Mouse (Mus musculus) limb, embryonic 11.5 days (tissue): ENCODE results near the gene Scarf2. TPM values are rescaled to one million over a fixed set of nuclear protein-coding genes. Genes with fewer than 3 reads are reported as not detected.
A peak's percentile ranks its signal among the peaks of the same experiment; 100 is the strongest.

ENCODE experiments used
- ATAC-seq: fragments of 200-750 bp; cut with Nextera tagmentation; 2 replicates; pipeline ENCODE4 v1.8.0; 2017; ENCODE audit warnings: low read depth; ENCODE audit not compliant: insufficient number of reproducible peaks, low FRiP score, low TSS enrichment
- DNase-seq: peaks from one replicate; pipeline ENCODE4 v3.0.0-alpha.2; 2015; ENCODE audit warnings: low spot score
- H3K27ac ChIP-seq: fragments of 300-500 bp; sonication (generic); replicated peaks from 2 replicates; pipeline ENCODE4 v1.5.1; 2014; ENCODE audit warnings: low read depth, mild to moderate bottlenecking, low read length
- H3K27me3 ChIP-seq: fragments of 300-500 bp; sonication (generic); 2 replicates; pipeline ENCODE4 v1.6.1; 2014; ENCODE audit warnings: mild to moderate bottlenecking, low read length, mixed read lengths; ENCODE audit not compliant: control insufficient read depth, insufficient read depth
- H3K36me3 ChIP-seq: fragments of 300-500 bp; sonication (generic); 2 replicates; pipeline ENCODE4 v1.6.1; 2014; ENCODE audit warnings: mild to moderate bottlenecking, low read length, moderate library complexity, mixed read lengths; ENCODE audit not compliant: control insufficient read depth, insufficient read depth
- H3K4me1 ChIP-seq: fragments of 300-500 bp; sonication (generic); 2 replicates; pipeline ENCODE4 v1.6.1; 2014; ENCODE audit warnings: low read length, mixed read lengths; ENCODE audit not compliant: control insufficient read depth, insufficient read depth
- H3K4me2 ChIP-seq: fragments of 300-500 bp; sonication (generic); 2 replicates; pipeline ENCODE4 v1.6.1; 2014; ENCODE audit warnings: low read depth, mild to moderate bottlenecking, moderate library complexity; ENCODE audit not compliant: severe bottlenecking
- H3K4me3 ChIP-seq: fragments of 300-500 bp; sonication (generic); 2 replicates; pipeline ENCODE4 v1.5.1; 2014; ENCODE audit warnings: low read depth, low read length
- H3K9ac ChIP-seq: fragments of 300-500 bp; sonication (generic); 2 replicates; pipeline ENCODE4 v1.6.1; 2014; ENCODE audit warnings: mild to moderate bottlenecking, low read length
- H3K9me3 ChIP-seq: fragments of 300-500 bp; sonication (generic); 2 replicates; pipeline ENCODE4 v1.6.1; 2016; ENCODE audit warnings: low read length; ENCODE audit not compliant: control insufficient read depth
- WGBS: fragments of 180-500 bp; shearing (Covaris S2); extraction: QIAGEN DNeasy Blood & Tissue Kit; methylation state at CpG from one replicate; pipeline ENCODE4 v1.1.7; 2014; 5-methylcytosine and 5-hydroxymethylcytosine counted together
- polyA plus RNA-seq: library from polyadenylated mRNA; unstranded; fragments of >200 nt; fragmentation: Nextera tagmentation; extraction: Ambion mirVana; gene quantifications from 2 replicates; pipeline ENCODE4 v1.2.1, GENCODE M21; 2014

Scarf2 gene
- polyA plus RNA-seq = 23.4 and 26.4 TPM in 2 replicates

- H3K9me3 ChIP-seq = no peaks in the 10 kb centered on the region
- peak within 1 kb of the TSS; percentile 82 for H3K4me2 ChIP-seq
- ATAC-seq = peak; percentile 69
- H3K36me3 ChIP-seq = peaks cover 3% of the 10 kb centered on the region; the same call in 1 of the 2 replicates
- DNase-seq = peak; percentile 86
- H3K4me3 ChIP-seq = peak within 1 kb of the TSS; percentile 81
- H3K27ac ChIP-seq = peak within 1 kb of the TSS; percentile 92
- WGBS = under 1% methylated on average over 71 of the region's 81 CpGs
- H3K4me1 ChIP-seq = peaks cover 25% of the 10 kb centered on the region
- peak within 1 kb of the TSS; percentile 94 for H3K9ac ChIP-seq
- peaks cover 9% of the 10 kb centered on the region; the same call in 1 of the 2 replicates for H3K27me3 ChIP-seq
Observed at GRCm38 (mm10) chr16:17796971-17797811, at the start of gene Scarf2. TSS of gene Scarf2 (plus strand) at chr16:17797282.

- Histone ChIP-seq H3K4me3 (no peak overlapping the region), H3K9me3 (no peaks in the 10 kb centered on the region), H3K27ac (no peak overlapping the region), H3K4me1 (no peaks in the 10 kb centered on the region), H3K27me3 (no peaks in the 10 kb centered on the region), H3K36me3 (no peaks in the 10 kb centered on the region), H3K4me2 (no peak overlapping the region), H3K9ac (no peak overlapping the region)
- 28% methylated on average over 3 of the region's 3 CpGs for WGBS
- no peak for ATAC-seq
- DNase-seq = no peak
Observed at GRCm38 (mm10) chr16:17753001-17753400, 44.1 kb upstream of the Scarf2 start.

- ATAC-seq (no peak), DNase-seq (no peak)
- WGBS = 47% methylated on average over 1 of the region's 1 CpGs
Observed at GRCm38 (mm10) chr16:17753686-17754085, 43.4 kb upstream of the Scarf2 start.

DNA sequence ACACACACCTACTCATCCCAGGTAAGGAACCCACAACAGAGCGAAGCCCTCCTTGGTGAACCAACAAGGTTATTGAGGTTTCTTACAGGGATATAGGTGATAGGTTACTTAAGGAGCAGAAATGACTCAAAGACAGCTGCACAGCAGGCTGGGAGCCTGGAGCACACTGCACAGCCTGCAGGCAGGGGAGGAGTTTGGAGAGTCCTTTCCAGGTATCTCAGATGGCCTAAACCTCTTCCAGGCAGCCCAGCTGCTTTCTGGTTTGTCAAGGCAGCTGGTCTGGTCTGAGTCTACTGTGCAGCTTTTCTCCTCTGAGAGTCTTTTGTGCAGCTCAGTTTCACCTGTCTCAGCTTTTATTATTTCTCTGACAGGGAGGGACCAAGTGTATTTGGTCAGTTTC lies 39.3 kb upstream of the Scarf2 start:
- Histone ChIP-seq H3K9me3 (no peaks in the 10 kb centered on the region), H3K27ac (no peak overlapping the region), H3K36me3 (no peaks in the 10 kb centered on the region), H3K4me2 (no peak overlapping the region), H3K27me3 (no peaks in the 10 kb centered on the region), H3K4me3 (no peak overlapping the region), H3K4me1 (peaks cover 12% of the 10 kb centered on the region), H3K9ac (no peak overlapping the region)
- DNase-seq (no peak), ATAC-seq (no peak)
- 100% methylated on average over 1 of the region's 1 CpGs for WGBS

More at GRCm38 (mm10) chr16:17753686-17754085, 43.4 kb upstream of the Scarf2 start:
- Histone ChIP-seq H3K9ac (no peak overlapping the region), H3K27me3 (no peaks in the 10 kb centered on the region), H3K4me1 (no peaks in the 10 kb centered on the region), H3K27ac (no peak overlapping the region), H3K4me2 (no peak overlapping the region), H3K4me3 (no peak overlapping the region), H3K9me3 (no peaks in the 10 kb centered on the region), H3K36me3 (no peaks in the 10 kb centered on the region)

DNA sequence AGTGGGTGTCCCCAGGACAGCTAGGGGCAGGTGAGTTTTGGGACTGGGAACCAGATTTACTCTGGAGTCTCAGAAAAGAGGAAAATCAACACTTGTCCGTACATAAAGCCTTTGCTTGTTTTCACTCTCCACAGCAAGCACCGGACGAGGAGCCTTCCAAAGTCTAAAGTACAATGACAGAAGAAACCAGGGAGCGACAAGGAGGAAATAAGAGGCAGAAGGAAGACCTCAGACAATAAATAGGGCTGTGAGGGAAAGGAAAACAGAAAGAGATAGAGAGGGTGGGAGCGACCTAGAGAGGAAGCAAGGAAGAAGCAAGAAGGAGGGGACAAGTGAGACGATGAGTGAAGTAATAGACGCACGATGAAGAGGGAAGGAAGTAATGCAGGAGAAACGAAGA lies 38.2 kb upstream of the Scarf2 start:
- no peak overlapping the region for H3K27ac ChIP-seq
- peaks cover 12% of the 10 kb centered on the region for H3K4me1 ChIP-seq
- peak overlapping the region; percentile 93 for H3K4me2 ChIP-seq
- no peaks in the 10 kb centered on the region for H3K9me3 ChIP-seq
- DNase-seq (no peak), ATAC-seq (no peak)
- H3K36me3 ChIP-seq = no peaks in the 10 kb centered on the region
- WGBS = 60% methylated on average over 9 of the region's 9 CpGs
- peak overlapping the region; percentile 47 for H3K4me3 ChIP-seq
- H3K27me3 ChIP-seq = no peaks in the 10 kb centered on the region
- peak overlapping the region; percentile 92; the same call in 1 of the 2 replicates for H3K9ac ChIP-seq

GRCm38 (mm10) chr16:17759344-17759773 lies 37.7 kb upstream of the Scarf2 start, which contains the start of gene Klhl22:
TSS of gene Klhl22 (plus strand) at chr16:17759618.
- peak within 1 kb of the TSS; percentile 52; the same call in 1 of the 2 replicates for H3K27ac ChIP-seq
- peak; percentile 94 for DNase-seq
- H3K36me3 ChIP-seq = no peaks in the 10 kb centered on the region
- H3K27me3 ChIP-seq = no peaks in the 10 kb centered on the region
- H3K4me3 ChIP-seq = peak within 1 kb of the TSS; percentile 47
- WGBS = 2% methylated on average over 28 of the region's 28 CpGs
- peak; percentile 90 for ATAC-seq
- peak within 1 kb of the TSS; percentile 93 for H3K4me2 ChIP-seq
- H3K4me1 ChIP-seq = peaks cover 12% of the 10 kb centered on the region
- peak within 1 kb of the TSS; percentile 92 for H3K9ac ChIP-seq
- no peaks in the 10 kb centered on the region for H3K9me3 ChIP-seq

GRCm38 (mm10) chr16:17759813-17760321 lies 37.2 kb upstream of the Scarf2 start:
- Histone ChIP-seq H3K9ac (peak overlapping the region; percentile 92), H3K4me2 (peak overlapping the region; percentile 93), H3K27ac (peak overlapping the region; percentile 52; the same call in 1 of the 2 replicates), H3K9me3 (no peaks in the 10 kb centered on the region), H3K4me3 (peak overlapping the region; percentile 47), H3K27me3 (no peaks in the 10 kb centered on the region), H3K36me3 (no peaks in the 10 kb centered on the region), H3K4me1 (peaks cover 12% of the 10 kb centered on the region)
- peak; percentile 63 for DNase-seq
- 2% methylated on average over 53 of the region's 54 CpGs for WGBS
- ATAC-seq = peak; percentile 69

GRCm38 (mm10) chr16:17760657-17761056 lies 36.4 kb upstream of the Scarf2 start:
- DNase-seq = peak; percentile 69
- Histone ChIP-seq H3K4me2 (peak overlapping the region; percentile 93), H3K9ac (no peak overlapping the region; the same call in 1 of the 2 replicates), H3K27ac (no peak overlapping the region), H3K4me3 (peak overlapping the region; percentile 47; the same call in 1 of the 2 replicates), H3K9me3 (no peaks in the 10 kb centered on the region), H3K4me1 (peaks cover 12% of the 10 kb centered on the region), H3K27me3 (no peaks in the 10 kb centered on the region), H3K36me3 (peaks cover 3% of the 10 kb centered on the region)
- 0 out of 2 replicates have a peak, but pooled peaks have one; percentile 8 for ATAC-seq
- WGBS = 39% methylated on average over 8 of the region's 8 CpGs
